Mouse (Mus musculus): ENCODE data around the gene Kcnj14. TPM values are rescaled to one million over a fixed set of nuclear protein-coding genes. Genes with fewer than 3 reads are reported as not detected.
A peak's percentile ranks its signal among the peaks of the same experiment; 100 is the strongest.

Kcnj14 gene
- total RNA-seq, 2 experiments from 2014 or later: 1.6 to 2.1 TPM

DNA sequence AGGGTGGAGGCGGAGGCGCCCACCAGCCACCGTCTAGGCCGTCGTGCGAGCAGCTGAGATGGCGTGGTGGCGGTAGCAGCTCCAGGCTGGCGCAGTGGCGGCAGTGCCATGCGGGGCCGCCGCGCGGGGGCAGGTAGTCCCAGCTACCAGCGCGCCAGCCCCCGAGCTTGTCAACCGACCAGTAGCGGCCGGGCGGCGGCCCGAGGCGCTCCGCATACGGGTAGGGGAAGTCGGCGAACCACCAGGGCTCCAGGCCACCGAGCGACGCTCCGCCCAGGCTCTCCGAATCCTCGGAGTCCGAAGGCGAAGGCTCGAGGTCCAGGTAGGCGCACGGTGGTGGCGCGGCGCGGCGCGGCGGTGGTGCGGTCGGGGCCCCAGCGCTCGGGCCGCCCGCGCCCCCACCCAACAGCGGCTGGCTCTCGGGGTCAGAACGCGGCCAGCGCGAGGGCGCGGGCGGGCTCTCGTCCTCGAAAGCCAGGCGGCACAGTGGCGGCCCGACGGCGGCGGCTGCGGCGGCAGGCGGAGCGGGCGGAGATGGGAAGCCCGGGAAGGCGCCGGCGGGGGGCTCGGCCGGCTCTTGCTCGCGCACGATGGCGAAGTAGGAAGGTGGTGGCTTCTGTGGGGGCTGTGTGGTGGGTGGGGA is 8.7 kb upstream of the Kcnj14 start:
- no peak for DNase-seq (ENCODE audit: low spot score in 2 of 2)

GRCm38 (mm10) chr7:45832428-45832827 is 7.8 kb upstream of the Kcnj14 start:
- DNase-seq (ENCODE audit: low spot score in 2 of 2): no peak

DNA sequence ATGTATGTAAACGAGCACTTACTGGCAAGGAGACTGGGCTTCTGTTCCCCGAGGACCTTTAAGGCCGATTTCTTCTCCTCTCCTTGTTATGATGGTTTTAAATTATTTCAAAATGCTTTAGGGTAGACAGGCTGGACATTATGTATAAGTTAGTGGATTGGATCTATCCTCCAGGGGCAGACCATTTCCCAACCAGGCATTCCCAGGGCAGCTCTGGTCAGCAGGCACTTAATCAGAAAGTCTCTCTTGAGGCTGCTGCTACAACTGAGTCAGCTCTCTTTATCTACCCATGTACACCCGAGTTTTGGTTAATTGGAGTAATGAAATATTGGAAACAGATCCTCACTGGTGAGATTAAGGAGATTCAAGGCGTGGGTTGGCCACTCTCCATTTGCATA is 6.5 kb upstream of the Kcnj14 start:
- no peak for DNase-seq (ENCODE audit: low spot score in 2 of 2)

GRCm38 (mm10) chr7:45830427-45831127 is 6.0 kb upstream of the Kcnj14 start, which contains the start of gene Grwd1:
Gene Grwd1, minus strand, starts transcription at chr7:45830944.
- DNase-seq (ENCODE audit: low spot score in 2 of 2): peak; percentile 84 to 89

DNA sequence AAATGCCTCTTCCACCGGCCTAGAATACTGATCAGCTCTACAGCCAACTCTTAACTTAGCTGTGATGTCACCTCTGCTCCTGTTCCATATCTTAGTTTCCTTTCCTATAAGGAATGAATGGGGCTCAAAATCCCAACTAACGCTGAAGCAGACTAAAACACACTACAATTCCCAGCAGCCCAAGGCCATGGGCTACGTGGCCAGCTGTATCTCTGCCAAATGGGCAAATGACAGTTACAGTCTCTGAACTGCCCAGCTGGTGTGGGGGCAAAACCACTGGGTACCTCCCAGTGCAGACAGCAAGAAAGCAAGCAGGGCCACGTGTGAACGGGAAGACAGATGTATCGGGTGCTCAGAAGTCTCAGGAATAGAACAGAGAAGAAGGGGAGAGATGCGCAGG is 2.0 kb upstream of the Kcnj14 start:
- no peak for DNase-seq (ENCODE audit: low spot score in 2 of 2)

GRCm38 (mm10) chr7:45820913-45821312 is 3.7 kb downstream of the Kcnj14 start:
- no peak for DNase-seq (ENCODE audit: low spot score in 2 of 2)

DNA sequence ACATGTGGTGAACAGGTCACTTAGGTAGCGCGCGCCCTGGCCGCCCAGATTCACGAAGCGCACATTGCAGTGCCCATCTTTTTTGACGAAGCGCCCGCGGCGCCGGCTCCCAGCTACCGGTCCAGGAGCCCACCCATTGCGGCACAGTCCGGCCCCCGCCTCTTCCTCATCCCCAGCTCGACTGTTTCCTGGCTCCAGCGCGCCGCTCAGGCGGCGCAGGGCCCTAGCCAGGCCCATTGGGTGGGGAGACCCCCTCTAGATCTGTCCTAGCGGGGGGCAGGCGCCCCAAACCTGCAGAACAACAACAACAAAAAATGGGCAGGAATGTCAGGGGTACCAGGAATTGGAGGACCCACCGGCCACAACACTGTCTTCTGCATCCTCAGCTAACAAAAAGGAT is 4.7 kb downstream of the Kcnj14 start:
- DNase-seq (ENCODE audit: low spot score in 2 of 2): no peak

DNA sequence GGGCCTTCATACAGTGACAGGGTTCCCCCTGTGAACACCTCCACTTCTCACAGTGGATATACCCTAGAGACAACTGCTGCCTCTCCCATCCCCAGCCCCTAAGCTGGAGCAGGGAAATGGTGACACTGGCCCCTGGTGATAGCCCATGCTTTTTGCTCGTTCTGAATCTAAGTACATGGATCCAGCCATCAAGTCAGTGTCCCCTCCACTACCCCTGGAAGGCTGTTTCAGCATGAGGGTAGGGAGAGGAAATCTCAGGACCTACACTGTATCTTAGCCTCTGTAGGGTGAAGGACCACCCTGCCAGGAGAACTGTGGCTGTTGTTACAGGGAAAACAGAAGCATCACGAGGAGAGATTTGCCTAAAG is 8.6 kb downstream of the Kcnj14 start:
- no peak for DNase-seq (ENCODE audit: low spot score in 2 of 2)

DNA sequence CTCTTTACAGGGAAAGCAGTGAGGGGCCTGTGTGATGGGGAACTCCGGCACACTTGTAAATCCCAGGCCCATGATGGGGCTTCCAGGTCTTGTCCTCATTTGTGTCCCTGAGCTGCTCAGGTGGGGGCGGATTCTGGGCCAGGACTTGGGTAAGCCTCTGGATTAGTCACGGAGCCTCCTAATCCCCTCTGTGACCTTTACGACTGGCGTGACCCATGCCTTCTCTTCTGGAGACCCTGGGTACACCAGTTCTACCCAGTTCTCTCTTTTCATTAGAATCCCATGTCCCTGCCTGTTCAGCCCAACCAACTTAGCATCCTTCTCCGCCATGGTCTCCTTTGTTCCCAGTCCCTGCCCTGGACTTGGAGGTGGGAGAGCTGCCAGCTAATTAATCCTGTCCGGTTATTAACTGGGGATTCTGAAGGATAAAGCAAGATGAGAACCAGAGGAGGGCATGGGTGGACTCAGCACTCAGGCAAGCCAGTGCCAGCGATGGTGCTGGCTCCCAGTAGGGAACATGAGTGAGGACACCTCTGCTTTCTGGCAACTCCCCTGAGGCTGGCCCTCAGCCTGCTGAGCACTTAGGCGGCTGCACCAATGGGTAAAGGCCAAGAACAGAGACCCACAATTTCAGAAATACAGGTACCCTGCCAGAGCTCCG is 9.1 kb downstream of the Kcnj14 start:
- DNase-seq (ENCODE audit: low spot score in 2 of 2): no peak

DNA sequence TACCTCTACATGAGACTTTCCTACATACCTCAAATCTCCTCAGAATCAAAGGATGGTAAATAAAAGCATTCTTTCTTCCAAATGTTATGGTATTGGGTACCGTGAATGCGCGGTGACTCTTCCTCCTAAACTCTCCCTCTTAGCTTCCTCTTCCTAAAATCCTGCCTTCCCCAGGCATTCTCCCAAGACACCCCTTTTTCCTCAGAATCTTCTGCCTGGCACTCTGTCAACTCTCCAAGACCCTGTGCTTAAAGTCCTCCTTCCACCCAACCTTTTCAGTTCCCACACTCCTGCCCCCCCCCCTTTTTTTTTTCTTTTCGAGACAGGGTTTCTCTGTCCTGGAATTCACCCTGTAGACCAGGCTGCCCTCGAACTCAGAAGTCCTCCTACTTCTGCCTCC is 9.7 kb downstream of the Kcnj14 start:
- DNase-seq (ENCODE audit: low spot score in 2 of 2): no peak

DNA sequence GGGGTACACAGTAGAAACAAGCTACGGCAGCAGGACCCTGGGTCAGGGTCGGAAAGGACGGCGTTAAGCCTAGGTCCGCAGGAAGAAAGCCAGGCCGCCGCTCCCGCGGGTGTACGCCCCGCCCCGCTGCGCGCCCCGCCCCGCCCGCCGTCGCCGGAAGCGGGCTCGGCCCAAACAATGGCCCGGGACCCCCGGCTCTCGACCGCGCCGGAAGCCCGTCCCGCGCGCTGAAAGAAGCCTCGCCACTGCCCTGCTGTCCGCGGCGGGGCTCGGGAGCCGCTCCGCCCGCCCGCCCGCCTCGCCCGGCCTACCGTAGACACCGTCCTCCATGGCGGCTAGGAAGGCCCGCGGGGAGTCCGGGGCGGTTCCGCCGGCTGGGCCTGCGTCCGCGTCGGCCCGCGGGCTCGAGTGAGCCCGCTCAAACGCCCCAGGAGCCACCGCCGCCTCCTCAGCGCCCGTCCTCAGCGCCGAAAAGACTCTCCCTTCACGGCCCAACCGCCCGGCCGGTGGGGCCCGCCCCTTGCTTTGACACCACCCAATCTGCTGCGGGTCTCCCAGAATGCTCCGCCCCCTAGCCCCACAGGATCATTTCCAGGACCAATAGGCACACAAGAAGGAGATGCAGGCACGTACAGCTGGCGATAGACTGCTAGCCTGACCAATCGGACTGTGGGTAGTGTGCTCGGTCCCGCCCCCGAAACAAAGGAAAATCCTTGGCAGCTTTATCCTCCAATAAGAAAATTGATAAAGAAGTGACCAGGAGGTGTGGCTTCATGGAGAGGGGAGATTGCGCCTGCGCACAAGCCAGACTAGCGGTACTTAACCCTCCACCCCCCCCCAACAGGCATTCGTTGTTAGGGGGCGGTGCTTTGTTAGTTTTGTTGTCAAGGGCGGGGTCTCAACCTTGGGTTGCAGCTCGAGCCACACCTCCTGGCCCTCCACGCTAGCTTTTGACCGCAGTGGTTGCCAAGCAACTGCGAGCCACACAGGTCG is 10.5 kb downstream of the Kcnj14 start, which contains the start of gene Cyth2:
TSS of gene Cyth2 (minus strand) at position 795 of the 993 bp plus-strand sequence.
- peak; percentile 98 to 100 for DNase-seq (ENCODE audit: low spot score in 2 of 2)

- no peak for DNase-seq (ENCODE audit: low spot score in 2 of 2)
These were observed 11.7 kb downstream of the Kcnj14 start for GRCm38 (mm10) chr7:45812921-45813320.

- DNase-seq (ENCODE audit: low spot score in 2 of 2): no peak
These were observed 15.1 kb downstream of the Kcnj14 start for GRCm38 (mm10) chr7:45809276-45810075.

GRCm38 (mm10) chr7:45808471-45808870 is 16.1 kb downstream of the Kcnj14 start:
- DNase-seq (ENCODE audit: low spot score in 2 of 2): no peak

- no peak for DNase-seq (ENCODE audit: low spot score in 2 of 2)
These were observed 18.6 kb downstream of the Kcnj14 start for GRCm38 (mm10) chr7:45805941-45806340.

DNA sequence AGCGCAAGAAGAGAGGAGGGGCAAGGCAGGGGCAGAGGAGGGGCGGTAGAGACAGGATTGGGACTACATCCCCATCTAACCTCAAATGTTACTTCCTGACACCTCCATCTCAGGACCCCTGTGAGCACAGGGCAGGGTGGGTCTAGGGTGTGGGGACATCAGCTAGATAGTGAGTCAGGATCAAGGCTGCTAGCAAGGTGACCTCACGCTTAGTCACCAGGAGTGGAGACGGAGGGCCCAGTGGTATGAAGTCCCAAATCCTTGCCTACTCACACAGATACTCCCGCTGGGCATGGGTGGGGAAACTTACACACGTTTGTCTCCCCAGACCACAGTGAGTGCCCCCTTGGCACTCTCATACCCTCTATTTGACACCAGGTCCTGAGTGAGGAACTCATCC is 22.0 kb downstream of the Kcnj14 start:
- DNase-seq (ENCODE audit: low spot score in 2 of 2): no peak

GRCm38 (mm10) chr7:45801348-45801747 is 23.2 kb downstream of the Kcnj14 start:
- DNase-seq (ENCODE audit: low spot score in 2 of 2): peak; percentile 89 to 94

- DNase-seq (ENCODE audit: low spot score in 2 of 2): no peak
These were observed 23.9 kb downstream of the Kcnj14 start for GRCm38 (mm10) chr7:45800546-45801204.

GRCm38 (mm10) chr7:45800001-45800400 is 24.6 kb downstream of the Kcnj14 start:
- DNase-seq (ENCODE audit: low spot score in 2 of 2): no peak

- DNase-seq (ENCODE audit: low spot score in 2 of 2): no peak
These were observed 25.7 kb downstream of the Kcnj14 start for GRCm38 (mm10) chr7:45798931-45799330.

All from layer of hippocampus, postnatal 14 days (tissue).